Mouse (Mus musculus) monocyte, adult 59 days (primary cell): ENCODE measurements around the gene Uba1y. TPM values are rescaled to one million over a fixed set of nuclear protein-coding genes. Genes with fewer than 3 reads are reported as not detected.

Experiments
- total RNA-seq, 2 experiments: library from RNA; stranded (reverse); gene quantifications; one replicate each; pipeline ENCODE4 v1.2.4; 2023

Gene Uba1y
- not detected for total RNA-seq

DNA sequence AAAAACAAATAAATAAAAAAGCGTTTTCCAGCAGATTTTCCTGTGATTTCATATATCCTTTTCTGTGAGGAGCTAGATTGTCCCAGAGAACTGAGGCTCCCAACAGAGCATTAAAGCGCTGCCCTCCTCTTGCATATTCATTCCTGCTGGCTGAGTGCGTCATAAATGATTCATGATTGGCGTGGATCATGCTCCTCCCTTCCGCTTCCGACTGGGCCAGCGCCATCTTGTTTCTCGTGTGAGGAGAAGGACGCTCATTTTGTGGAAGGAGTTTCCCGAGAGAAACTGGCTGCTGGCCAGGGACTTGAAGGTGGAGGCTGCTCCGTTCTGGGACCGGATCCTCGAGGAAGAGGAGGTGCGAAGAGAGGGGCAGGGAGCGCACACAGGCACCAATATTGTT is at the start of gene Uba1y:
Gene Uba1y, plus strand, starts transcription at position 254 of the 400 bp plus-strand sequence.

DNA sequence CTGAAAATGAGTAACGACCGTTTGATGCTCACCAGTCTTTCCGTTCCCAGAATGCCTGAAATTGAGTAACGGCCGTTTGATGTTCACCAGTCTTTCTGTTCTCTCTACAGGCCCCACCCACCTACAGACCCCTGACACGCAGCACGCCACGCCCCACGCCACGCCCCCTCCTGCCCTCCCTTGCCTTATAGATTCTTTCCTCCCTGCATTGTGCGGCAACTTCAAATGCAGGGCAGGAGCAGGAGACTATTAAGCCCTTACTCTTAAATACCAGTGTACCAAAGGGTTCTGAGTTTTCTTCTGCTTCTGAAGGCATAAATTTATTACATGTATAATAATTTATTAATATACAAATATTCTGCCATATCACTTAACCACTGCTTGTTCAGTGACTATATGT is 21.1 kb upstream of the Uba1y start, which contains the start of gene Zfy1:
Gene Zfy1, minus strand, starts transcription at position 101 of the 400 bp plus-strand sequence.

Other genes with a start within 250 kb of the Uba1y start
- not detected for gene Zfy1, start 21.2 kb upstream of the Uba1y start, total RNA-seq
- gene Kdm5d, start 79.1 kb downstream of the Uba1y start, total RNA-seq, result 10 to 100 TPM in 1 of 2 experiments, not detected in 1; 22.8 TPM
- 10 to 100 TPM in 1 of 2 experiments, not detected in 1; 87.8 TPM for gene Eif2s3y, start 191.9 kb downstream of the Uba1y start, total RNA-seq